Mouse (Mus musculus) hindbrain, postnatal 0 days (tissue): ENCODE measurements at regions not wholly inside any gene's neighbourhood (a gene's known extent, or its start where the extent isn't known, plus 50 kb on each side); places are given as distances from the start of the nearest gene placed in this dataset.

Experiments
- ATAC-seq: fragments of 200-750 bp; cut with Nextera tagmentation; 2 replicates; pipeline ENCODE4 v1.8.0; 2017; ENCODE audit warnings: mild to moderate bottlenecking, moderate TSS enrichment, moderate library complexity
- DNase-seq: peaks from one replicate; pipeline ENCODE4 v3.0.0-alpha.2; 2015; ENCODE audit warnings: low spot score
- H3K27ac ChIP-seq: fragments of 300-500 bp; sonication (generic); 2 replicates; pipeline ENCODE4 v1.5.1; 2014; ENCODE audit warnings: mild to moderate bottlenecking
- H3K27me3 ChIP-seq: fragments of 300-500 bp; sonication (generic); 2 replicates; pipeline ENCODE4 v1.6.1; 2014; ENCODE audit warnings: low read length, mixed read lengths; ENCODE audit not compliant: insufficient read depth
- H3K36me3 ChIP-seq: fragments of 300-500 bp; sonication (generic); 2 replicates; pipeline ENCODE4 v1.6.1; 2014; ENCODE audit warnings: low read length, mixed read lengths; ENCODE audit not compliant: insufficient read depth
- H3K4me1 ChIP-seq: fragments of 300-500 bp; sonication (generic); 2 replicates; pipeline ENCODE4 v1.6.1; 2014; ENCODE audit warnings: antibody characterized with exemption, low read length, mixed read lengths; ENCODE audit not compliant: insufficient read depth
- H3K4me2 ChIP-seq: fragments of 300-500 bp; sonication (generic); 2 replicates; pipeline ENCODE4 v1.6.1; 2014; ENCODE audit warnings: low read depth, mild to moderate bottlenecking, low read length, moderate library complexity, mixed read lengths
- H3K4me3 ChIP-seq: fragments of 300-500 bp; sonication (generic); 2 replicates; pipeline ENCODE4 v1.5.1; 2014; ENCODE audit warnings: low read length
- H3K9ac ChIP-seq: fragments of 300-500 bp; sonication (generic); replicated peaks from 2 replicates; pipeline ENCODE4 v1.6.1; 2014; ENCODE audit warnings: mild to moderate bottlenecking, low read length, moderate library complexity, mixed read lengths
- H3K9me3 ChIP-seq: fragments of 300-500 bp; sonication (generic); 2 replicates; pipeline ENCODE4 v1.6.1; 2016; ENCODE audit warnings: low read length, mixed read lengths
- CTCF ChIP-seq: IDR thresholded peaks from 2 replicates; pipeline ENCODE4 v1.5.1; 2016; ENCODE audit warnings: antibody characterized with exemption, control low read depth, low read depth
- WGBS: fragments of 180-500 bp; shearing (Covaris S2); extraction: QIAGEN DNeasy Blood & Tissue Kit; methylation state at CpG from one replicate; pipeline ENCODE4 v1.1.7; 2014; 5-methylcytosine and 5-hydroxymethylcytosine counted together

- DNase-seq = no peak
- H3K36me3 ChIP-seq = no peaks in the 10 kb centered on the region
- 88% methylated on average over 6 of the region's 6 CpGs for WGBS
- H3K4me2 ChIP-seq = no peak overlapping the region
- no peak overlapping the region for H3K4me3 ChIP-seq
- no peak overlapping the region for H3K27ac ChIP-seq
- no peaks in the 10 kb centered on the region for H3K9me3 ChIP-seq
- H3K9ac ChIP-seq = no peak overlapping the region
- no peaks in the 10 kb centered on the region for H3K27me3 ChIP-seq
- ATAC-seq = no peak
- no peak for TF ChIP-seq CTCF
- H3K4me1 ChIP-seq = no peaks in the 10 kb centered on the region
These were observed 53.1 kb upstream of the Rai14 start for GRCm38 (mm10) chr15:10767535-10767934.

- ATAC-seq = no peak
- Histone ChIP-seq H3K4me3 (no peak overlapping the region), H3K27ac (no peak overlapping the region), H3K9ac (no peak overlapping the region), H3K4me1 (no peaks in the 10 kb centered on the region), H3K4me2 (no peak overlapping the region), H3K36me3 (no peaks in the 10 kb centered on the region), H3K9me3 (no peaks in the 10 kb centered on the region), H3K27me3 (no peaks in the 10 kb centered on the region)
- no peak for DNase-seq
- WGBS = 72% methylated on average over 5 of the region's 5 CpGs
- TF ChIP-seq CTCF = no peak
These were observed 56.2 kb upstream of the Rai14 start for GRCm38 (mm10) chr15:10770410-10771310.

- H3K36me3 ChIP-seq = no peaks in the 10 kb centered on the region
- DNase-seq (no peak), ATAC-seq (no peak)
- H3K4me1 ChIP-seq = no peaks in the 10 kb centered on the region
- H3K27ac ChIP-seq = no peak overlapping the region
- H3K27me3 ChIP-seq = no peaks in the 10 kb centered on the region
- no peak overlapping the region for H3K9ac ChIP-seq
- H3K9me3 ChIP-seq = no peaks in the 10 kb centered on the region
- H3K4me2 ChIP-seq = no peak overlapping the region
- no peak for TF ChIP-seq CTCF
- 58% methylated on average over 4 of the region's 4 CpGs for WGBS
- no peak overlapping the region for H3K4me3 ChIP-seq
These were observed 56.9 kb upstream of the Rai14 start for GRCm38 (mm10) chr15:10771311-10771690.

DNA sequence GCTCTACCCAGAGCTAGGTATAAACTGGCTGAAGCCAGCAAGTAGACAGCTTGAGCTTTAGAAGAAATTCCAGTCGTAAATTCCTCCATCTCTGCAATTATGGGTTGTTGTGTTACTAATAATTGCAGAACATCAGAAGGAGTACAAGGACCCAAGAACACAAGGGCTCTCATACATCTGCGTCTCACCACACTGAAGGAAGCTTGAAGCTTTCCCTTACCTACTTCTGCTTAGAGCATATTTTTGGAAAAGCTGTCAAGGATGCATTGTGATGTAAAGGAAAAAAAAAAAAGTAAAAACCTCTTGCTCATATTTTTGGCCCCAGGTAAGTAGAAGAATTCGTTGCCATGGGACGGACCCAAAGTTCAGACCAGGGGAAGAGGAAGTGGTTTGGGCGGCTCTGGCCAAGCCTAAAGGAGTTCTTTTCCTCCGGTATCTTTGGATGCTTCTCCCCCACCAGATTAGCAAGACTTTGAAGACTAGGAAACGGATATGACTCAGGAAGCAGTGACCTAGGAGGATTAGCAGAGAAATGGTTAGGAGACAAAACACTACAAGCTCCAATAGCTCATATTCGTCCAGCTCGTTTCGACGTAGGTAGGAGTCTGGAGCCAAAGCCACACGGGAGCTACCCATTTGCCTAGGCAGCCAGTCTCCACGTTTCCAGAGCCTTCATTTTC, 65.7 kb upstream of the Rai14 start:
- Histone ChIP-seq H3K9me3 (no peaks in the 10 kb centered on the region), H3K9ac (no peak overlapping the region), H3K27ac (no peak overlapping the region), H3K4me1 (no peaks in the 10 kb centered on the region), H3K36me3 (no peaks in the 10 kb centered on the region), H3K4me3 (no peak overlapping the region), H3K4me2 (no peak overlapping the region), H3K27me3 (no peaks in the 10 kb centered on the region)
- WGBS = 79% methylated on average over 13 of the region's 13 CpGs
- ATAC-seq (no peak), DNase-seq (no peak)
- no peak for TF ChIP-seq CTCF

DNA sequence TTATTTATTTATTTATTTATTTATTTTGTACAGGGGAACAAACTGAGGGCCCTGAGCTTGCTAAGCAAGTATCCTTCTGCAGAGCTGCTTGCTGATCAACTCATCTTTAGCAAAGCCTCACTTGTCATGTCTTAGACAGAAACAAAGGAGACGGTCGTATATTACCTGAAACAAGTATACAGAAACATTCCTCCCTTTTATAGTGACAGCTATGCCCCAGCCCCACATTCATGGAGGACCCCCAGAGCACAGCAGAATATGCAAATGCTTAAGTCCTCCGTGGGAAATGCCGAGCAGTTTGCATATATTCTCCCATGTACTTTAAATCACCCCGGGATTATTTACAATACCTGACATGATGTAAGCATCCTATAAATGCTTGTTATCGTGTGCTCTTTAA, 74.9 kb upstream of the Rai14 start:
- no peak overlapping the region for H3K4me2 ChIP-seq
- no peak overlapping the region for H3K27ac ChIP-seq
- TF ChIP-seq CTCF = no peak
- no peaks in the 10 kb centered on the region for H3K36me3 ChIP-seq
- ATAC-seq (no peak), DNase-seq (no peak)
- no peak overlapping the region for H3K9ac ChIP-seq
- whole genome bisulfite sequencing = 61% methylated on average over 6 of the region's 6 CpGs
- no peaks in the 10 kb centered on the region for H3K27me3 ChIP-seq
- H3K9me3 ChIP-seq = no peaks in the 10 kb centered on the region
- no peaks in the 10 kb centered on the region for H3K4me1 ChIP-seq
- H3K4me3 ChIP-seq = no peak overlapping the region

DNA sequence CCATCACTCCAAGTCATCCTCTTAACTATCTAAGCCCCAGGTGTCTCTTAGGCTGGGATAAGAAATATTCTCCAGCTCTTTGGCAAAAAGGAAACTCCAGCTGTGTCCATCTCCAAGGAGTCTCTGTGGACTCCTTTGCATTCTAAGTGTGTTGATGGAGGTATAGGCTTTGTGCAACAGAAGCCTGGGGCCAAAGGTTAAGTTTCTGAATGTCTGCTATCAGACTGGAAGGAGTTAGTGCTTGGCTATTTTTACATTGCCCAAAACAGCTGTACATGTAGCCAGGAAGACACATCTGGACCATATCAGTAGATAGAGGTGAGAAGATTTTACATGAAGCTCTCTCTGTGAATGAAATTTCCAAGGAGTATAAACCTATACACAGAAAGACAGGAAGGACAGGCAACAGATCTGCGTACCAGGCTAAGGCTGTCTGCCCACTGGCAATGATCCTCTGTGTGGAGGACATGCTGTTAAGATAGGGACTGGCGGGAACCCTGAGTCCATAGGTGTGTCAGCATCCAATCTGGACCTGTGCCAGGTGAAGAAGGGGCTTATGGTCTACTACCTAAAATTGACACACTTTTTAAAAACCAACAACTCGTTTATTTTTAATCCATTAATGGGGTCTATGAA, 76.6 kb upstream of the Rai14 start:
- no peak for DNase-seq
- no peaks in the 10 kb centered on the region for H3K4me1 ChIP-seq
- TF ChIP-seq CTCF = no peak

More for the DNA sequence above, 76.6 kb upstream of the Rai14 start:
- 74% methylated on average over 3 of the region's 3 CpGs for WGBS
- Histone ChIP-seq H3K4me3 (no peak overlapping the region), H3K9ac (no peak overlapping the region), H3K4me2 (no peak overlapping the region), H3K36me3 (no peaks in the 10 kb centered on the region), H3K9me3 (no peaks in the 10 kb centered on the region), H3K27ac (no peak overlapping the region), H3K27me3 (no peaks in the 10 kb centered on the region)
- ATAC-seq = no peak
